Mouse (Mus musculus) CH12.LX (cell line): ENCODE measurements at regions not wholly inside any gene's neighbourhood (a gene's known extent, or its start where the extent isn't known, plus 50 kb on each side); places are given as distances from the start of the nearest gene placed in this dataset.

Experiments
- DNase-seq: peaks from one replicate; pipeline ENCODE4 v3.0.0-alpha.2; 2013; ENCODE audit errors: extremely low read depth
- H3K27ac ChIP-seq: 2 replicates; pipeline ENCODE4 v1.5.1; 2012; ENCODE audit warnings: low read depth, mild to moderate bottlenecking, control low read depth, moderate library complexity; ENCODE audit not compliant: insufficient read depth
- H3K27me3 ChIP-seq: replicated peaks from 2 replicates; pipeline ENCODE3; 2012; ENCODE audit warnings: inconsistent platforms
- H3K36me3 ChIP-seq, 2 experiments: replicated peaks in 1 of 2; 2 replicates each; pipeline versions ENCODE3 to v1.6.1; 2012; ENCODE audit warnings: inconsistent platforms in 1 of 2, low read length in 1 of 2, mild to moderate bottlenecking in 1 of 2, mixed read lengths in 1 of 2, moderate library complexity in 1 of 2; ENCODE audit not compliant: control insufficient read depth in 1 of 2, insufficient read depth in 1 of 2
- H3K4me1 ChIP-seq, 2 experiments: 2 replicates each; pipeline ENCODE4 v1.6.1; 2012; ENCODE audit warnings: inconsistent platforms in 1 of 2, moderate library complexity in 1 of 2; ENCODE audit not compliant: insufficient read depth in 2 of 2, control insufficient read depth in 1 of 2
- H3K4me2 ChIP-seq: 2 replicates; pipeline ENCODE4 v1.6.1; 2012; ENCODE audit warnings: low read depth, mild to moderate bottlenecking, control low read depth; ENCODE audit not compliant: poor library complexity, insufficient read depth, severe bottlenecking
- H3K4me3 ChIP-seq, 3 experiments: fragments of 150-350 bp in 1 of 3; sonication (generic) in 1 of 3; replicated peaks in 1 of 3; 2 replicates each; pipeline versions ENCODE3 to v1.5.1; 2011 to 2012; ENCODE audit warnings: low read depth in 2 of 3, low read length in 2 of 3, mild to moderate bottlenecking in 2 of 3, moderate library complexity in 2 of 3, control low read depth in 1 of 3, improper control_type of control experiment in 1 of 3, inconsistent platforms in 1 of 3, mixed read lengths in 1 of 3; ENCODE audit not compliant: poor library complexity in 1 of 3
- H3K79me2 ChIP-seq: replicated peaks from 2 replicates; pipeline ENCODE4 v1.6.1; 2012; ENCODE audit warnings: mild to moderate bottlenecking, moderate library complexity; ENCODE audit not compliant: control insufficient read depth, poor library complexity, insufficient read depth, severe bottlenecking; ENCODE audit errors: extremely low read depth
- H3K9ac ChIP-seq: 2 replicates; pipeline ENCODE4 v1.6.1; 2012; ENCODE audit warnings: low read depth, mild to moderate bottlenecking, control low read depth, moderate library complexity; ENCODE audit not compliant: insufficient read depth
- H3K9me3 ChIP-seq: replicated peaks from 2 replicates; pipeline ENCODE3; 2012; ENCODE audit warnings: low read length, inconsistent platforms, mixed read lengths
- CHD2 ChIP-seq: IDR thresholded peaks from 2 replicates; pipeline ENCODE4 v1.6.1; 2011; ENCODE audit warnings: low read length, improper control_type of control experiment
- E2F4 ChIP-seq: IDR thresholded peaks from 2 replicates; pipeline ENCODE4 v1.6.1; 2011; ENCODE audit warnings: low read depth, low read length, improper control_type of control experiment; ENCODE audit not compliant: insufficient replicate concordance
- EP300 ChIP-seq: IDR thresholded peaks from 2 replicates; pipeline ENCODE4 v1.6.1; 2011; ENCODE audit warnings: low read length, improper control_type of control experiment
- IRF4 ChIP-seq: IDR thresholded peaks from 2 replicates; pipeline ENCODE4 v1.6.1; 2014; ENCODE audit warnings: low read depth, mild to moderate bottlenecking, inconsistent platforms, low read length, improper control_type of control experiment
- JUN ChIP-seq: IDR thresholded peaks from 2 replicates; pipeline ENCODE4 v1.6.1; 2011; ENCODE audit warnings: low read depth, mild to moderate bottlenecking, low read length, improper control_type of control experiment, moderate library complexity; ENCODE audit not compliant: insufficient read depth
- MEF2A ChIP-seq: IDR thresholded peaks from 2 replicates; pipeline ENCODE4 v1.6.1; 2014; ENCODE audit warnings: low read depth, mild to moderate bottlenecking, inconsistent platforms, low read length, improper control_type of control experiment, borderline replicate concordance
- MXI1 ChIP-seq: IDR thresholded peaks from 2 replicates; pipeline ENCODE4 v1.6.1; 2011; ENCODE audit warnings: mild to moderate bottlenecking, low read depth, low read length, improper control_type of control experiment
- NELFE ChIP-seq: IDR thresholded peaks from 2 replicates; pipeline ENCODE4 v1.6.1; 2011; ENCODE audit warnings: low read depth, low read length, improper control_type of control experiment
- NRF1 ChIP-seq: IDR thresholded peaks from 2 replicates; pipeline ENCODE4 v1.6.1; 2014; ENCODE audit warnings: low read depth, mild to moderate bottlenecking, inconsistent platforms, low read length, improper control_type of control experiment, moderate library complexity
- PAX5 ChIP-seq: IDR thresholded peaks from 2 replicates; pipeline ENCODE4 v1.6.1; 2012; ENCODE audit warnings: low read length, inconsistent platforms, mixed read lengths
- RAD21 ChIP-seq: IDR thresholded peaks from 2 replicates; pipeline ENCODE4 v1.6.1; 2011; ENCODE audit warnings: low read depth, mild to moderate bottlenecking, low read length, improper control_type of control experiment, moderate library complexity
- RCOR1 ChIP-seq: conservative IDR thresholded peaks from 2 replicates; pipeline ENCODE4 v1.6.1; 2012; ENCODE audit warnings: low read depth, mild to moderate bottlenecking, inconsistent platforms, low read length, improper control_type of control experiment
- SIN3A ChIP-seq: IDR thresholded peaks from 2 replicates; pipeline ENCODE4 v1.6.1; 2012; ENCODE audit warnings: low read length, improper control_type of control experiment, inconsistent platforms
- SMC3 ChIP-seq: IDR thresholded peaks from 2 replicates; pipeline ENCODE4 v1.6.1; 2011; ENCODE audit warnings: low read depth, low read length, improper control_type of control experiment
- UBTF ChIP-seq: IDR thresholded peaks from 2 replicates; pipeline ENCODE4 v1.6.1; 2012; ENCODE audit warnings: low read depth, mild to moderate bottlenecking, inconsistent platforms, low read length, improper control_type of control experiment, moderate library complexity
- USF2 ChIP-seq: conservative IDR thresholded peaks from 2 replicates; pipeline ENCODE4 v1.6.1; 2011; ENCODE audit warnings: low read depth, low read length, improper control_type of control experiment
- ZC3H11A ChIP-seq: IDR thresholded peaks from 2 replicates; pipeline ENCODE4 v1.6.1; 2012; ENCODE audit warnings: low read depth, mild to moderate bottlenecking, inconsistent platforms, low read length, improper control_type of control experiment
- ZKSCAN1 ChIP-seq: IDR thresholded peaks from 2 replicates; pipeline ENCODE4 v1.6.1; 2012; ENCODE audit warnings: low read depth, inconsistent platforms, low read length, improper control_type of control experiment, borderline replicate concordance
- ZMIZ1 ChIP-seq: IDR thresholded peaks from 2 replicates; pipeline ENCODE4 v1.6.1; 2012; ENCODE audit warnings: low read depth, mild to moderate bottlenecking, inconsistent platforms, low read length, improper control_type of control experiment
- ZNF384 ChIP-seq: IDR thresholded peaks from 2 replicates; pipeline ENCODE4 v1.6.1; 2012; ENCODE audit warnings: low read depth, low read length, improper control_type of control experiment, inconsistent platforms
- dilution Hi-C: fragments of 300-500 bp; cut with MboI; formaldehyde crosslinking; loops from 2 replicates; pipeline ENCODE4 v1.14.3; 2020; ENCODE audit warnings: low sequenced_read_pairs; ENCODE audit not compliant: extremely low pct_unique_long_range_greater_than_20kb, extremely low pct_ligation_motif_present
- in situ Hi-C: fragments of 300-500 bp; cut with MboI; formaldehyde crosslinking; loops from 3 replicates; pipeline ENCODE4 v1.14.3; 2019; ENCODE audit warnings: low sequenced_read_pairs, low pct_ligation_motif_present, low pct_unique_long_range_greater_than_20kb, mixed read lengths

GRCm38 (mm10) chr7:125024944-125025343 is 419.5 kb upstream of the Kdm8 start:
- Histone ChIP-seq H3K27me3 (peaks cover 36% of the 10 kb centered on the region), H3K27ac (no peak overlapping the region), H3K4me2 (no peak overlapping the region), H3K9me3 (peaks cover 8% of the 10 kb centered on the region), H3K79me2 (no peaks in the 10 kb centered on the region), H3K9ac (no peak overlapping the region), H3K36me3 (no peaks in the 10 kb centered on the region), H3K4me1 (no peaks in the 10 kb centered on the region), H3K4me3 (no peak overlapping the region)
- in situ Hi-C loops: no loop called here
- TF ChIP-seq EP300: no peak
- no peak for TF ChIP-seq NELFE
- TF ChIP-seq RCOR1: no peak
- TF ChIP-seq ZKSCAN1: no peak
- no peak for TF ChIP-seq CHD2
- no peak for TF ChIP-seq UBTF
- TF ChIP-seq JUN: no peak
- no peak for TF ChIP-seq MXI1
- no peak for TF ChIP-seq ZNF384
- no peak for TF ChIP-seq SIN3A
- no peak for TF ChIP-seq MEF2A
- no peak for TF ChIP-seq ZMIZ1
- no peak for TF ChIP-seq NRF1
- no peak for TF ChIP-seq USF2
- TF ChIP-seq E2F4: no peak
- TF ChIP-seq SMC3: no peak
- dilution Hi-C loops: no loop called here
- DNase-seq: no peak

- Histone ChIP-seq H3K79me2 (no peaks in the 10 kb centered on the region), H3K9ac (no peak overlapping the region), H3K4me1 (no peaks in the 10 kb centered on the region), H3K27ac (no peak overlapping the region), H3K4me3 (no peak overlapping the region), H3K36me3 (no peaks in the 10 kb centered on the region), H3K27me3 (peaks cover 43% of the 10 kb centered on the region), H3K9me3 (peaks cover 3% of the 10 kb centered on the region), H3K4me2 (no peak overlapping the region)
- no peak for DNase-seq
- dilution Hi-C loops (no loop called here), in situ Hi-C loops (no loop called here)
- TF ChIP-seq IRF4 (no peak), ZMIZ1 (no peak), ZC3H11A (no peak), RAD21 (no peak), JUN (no peak), ZNF384 (no peak), PAX5 (no peak), SIN3A (no peak), MEF2A (no peak), CHD2 (no peak)
Measured at GRCm38 (mm10) chr7:125033778-125034177, 410.7 kb upstream of the Kdm8 start.
